Mouse (Mus musculus): ENCODE data around the gene Ssh3. TPM values are rescaled to one million over a fixed set of nuclear protein-coding genes. Genes with fewer than 3 reads are reported as not detected.

Ssh3 gene
- polyA plus RNA-seq, 1 experiment from 2014 or later, result 21.2 TPM

Small RNA genes within 50 kb of the gene (microRNA-seq; reads per million reads assigned to microRNA genes)
- gene Gm26115 (not detected), gene Mir6985 (not detected)

Other genes with a start within 250 kb of the Ssh3 start
- 569 and 604 TPM in 2 replicates for gene Gstp1, start 231.2 kb downstream of the Ssh3 start, polyA plus RNA-seq (2015; fragmentation: Nextera tagmentation; extraction: Ambion mirVana)
- gene Gstp2, start 223.2 kb downstream of the Ssh3 start, polyA plus RNA-seq (2015; fragmentation: Nextera tagmentation; extraction: Ambion mirVana), result 2.5 and 2.6 TPM in 2 replicates
- gene Gstp3, start 209.6 kb downstream of the Ssh3 start, polyA plus RNA-seq (2015; fragmentation: Nextera tagmentation; extraction: Ambion mirVana), result 0.26 TPM in 1 of 2 replicates, not detected in the other
- not detected in 2 replicates for gene Cabp2, start 187.6 kb downstream of the Ssh3 start, polyA plus RNA-seq (2015; fragmentation: Nextera tagmentation; extraction: Ambion mirVana)
- 85.4 and 86.4 TPM in 2 replicates for gene Cdk2ap2, start 172.0 kb downstream of the Ssh3 start, polyA plus RNA-seq (2015; fragmentation: Nextera tagmentation; extraction: Ambion mirVana)
- 87.3 and 91.9 TPM in 2 replicates for gene Pitpnm1, start 169.2 kb downstream of the Ssh3 start, polyA plus RNA-seq (2015; fragmentation: Nextera tagmentation; extraction: Ambion mirVana)
- gene Aip, start 143.3 kb downstream of the Ssh3 start, polyA plus RNA-seq (2015; fragmentation: Nextera tagmentation; extraction: Ambion mirVana), result 109 and 113 TPM in 2 replicates
- not detected in 2 replicates for gene Gpr152, start 129.4 kb downstream of the Ssh3 start, polyA plus RNA-seq (2015; fragmentation: Nextera tagmentation; extraction: Ambion mirVana)
- 0.24 and 0.29 TPM in 2 replicates for gene Cabp4, start 125.1 kb downstream of the Ssh3 start, polyA plus RNA-seq (2015; fragmentation: Nextera tagmentation; extraction: Ambion mirVana)
- gene Coro1b, start 120.6 kb downstream of the Ssh3 start, polyA plus RNA-seq (2015; fragmentation: Nextera tagmentation; extraction: Ambion mirVana), result 116 and 122 TPM in 2 replicates
- 0.41 and 0.63 TPM in 2 replicates for gene Ptprcap, start 115.6 kb downstream of the Ssh3 start, polyA plus RNA-seq (2015; fragmentation: Nextera tagmentation; extraction: Ambion mirVana)
- 54.1 and 57.0 TPM in 2 replicates for gene Rps6kb2, start 105.8 kb downstream of the Ssh3 start, polyA plus RNA-seq (2015; fragmentation: Nextera tagmentation; extraction: Ambion mirVana)
- 6.5 and 7.9 TPM in 2 replicates for gene Carns1, start 93.7 kb downstream of the Ssh3 start, polyA plus RNA-seq (2015; fragmentation: Nextera tagmentation; extraction: Ambion mirVana)
- gene Tbc1d10c, start 77.9 kb downstream of the Ssh3 start, polyA plus RNA-seq (2015; fragmentation: Nextera tagmentation; extraction: Ambion mirVana), result 0.54 and 1.1 TPM in 2 replicates
- gene Ppp1ca, start 77.1 kb downstream of the Ssh3 start, polyA plus RNA-seq (2015; fragmentation: Nextera tagmentation; extraction: Ambion mirVana), result 604 and 614 TPM in 2 replicates
- 25.0 and 26.5 TPM in 2 replicates for gene Rad9a, start 67.5 kb downstream of the Ssh3 start, polyA plus RNA-seq (2015; fragmentation: Nextera tagmentation; extraction: Ambion mirVana)
- gene Clcf1, start 54.9 kb downstream of the Ssh3 start, polyA plus RNA-seq (2015; fragmentation: Nextera tagmentation; extraction: Ambion mirVana), result 1.0 and 1.1 TPM in 2 replicates
- not detected in 2 replicates for gene AC109138.7, start 54.8 kb downstream of the Ssh3 start, polyA plus RNA-seq (2015; fragmentation: Nextera tagmentation; extraction: Ambion mirVana)
- 21.3 and 24.0 TPM in 2 replicates for gene Pold4, start 37.3 kb downstream of the Ssh3 start, polyA plus RNA-seq (2015; fragmentation: Nextera tagmentation; extraction: Ambion mirVana)
- gene Ankrd13d, start 14.0 kb upstream of the Ssh3 start, polyA plus RNA-seq (2015; fragmentation: Nextera tagmentation; extraction: Ambion mirVana), result 69.0 and 85.3 TPM in 2 replicates
- 27.3 and 28.3 TPM in 2 replicates for gene Grk2, start 37.0 kb upstream of the Ssh3 start, polyA plus RNA-seq (2015; fragmentation: Nextera tagmentation; extraction: Ambion mirVana)
- gene Kdm2a, start 129.1 kb upstream of the Ssh3 start, polyA plus RNA-seq (2015; fragmentation: Nextera tagmentation; extraction: Ambion mirVana), result 29.8 and 34.8 TPM in 2 replicates
- 6.4 and 6.6 TPM in 2 replicates for gene Rhod, start 170.3 kb upstream of the Ssh3 start, polyA plus RNA-seq (2015; fragmentation: Nextera tagmentation; extraction: Ambion mirVana)
- 8.4 and 9.0 TPM in 2 replicates for gene Syt12, start 208.3 kb upstream of the Ssh3 start, polyA plus RNA-seq (2015; fragmentation: Nextera tagmentation; extraction: Ambion mirVana)
- not detected in 2 replicates for gene 2010003K11Rik, start 229.4 kb upstream of the Ssh3 start, polyA plus RNA-seq (2015; fragmentation: Nextera tagmentation; extraction: Ambion mirVana)
- 52.5 and 53.2 TPM in 2 replicates for gene Pcx, start 241.3 kb upstream of the Ssh3 start, polyA plus RNA-seq (2015; fragmentation: Nextera tagmentation; extraction: Ambion mirVana)

All from hindbrain, embryonic 16.5 days (tissue).